Mouse (Mus musculus) olfactory bulb, adult 2 months (tissue): ENCODE data around the gene Tmem176b. TPM values are rescaled to one million over a fixed set of nuclear protein-coding genes. Genes with fewer than 3 reads are reported as not detected.
"Not testable (repeated sequence)": the region's sequence is repeated elsewhere in the genome, so short reads cannot be mapped to it uniquely, and the experiment has no call there.

Source experiments
- H3K27ac ChIP-seq: fragments of 200-500 bp; 2 replicates; pipeline ENCODE4 v1.5.1; 2012; ENCODE audit warnings: low read depth, low read length; ENCODE audit not compliant: insufficient read depth
- H3K4me1 ChIP-seq: fragments of 200-500 bp; 2 replicates; pipeline ENCODE4 v1.6.1; 2012; ENCODE audit warnings: low read length; ENCODE audit not compliant: control insufficient read depth, insufficient read depth
- H3K4me3 ChIP-seq: fragments of 200-500 bp; 2 replicates; pipeline ENCODE4 v1.5.1; 2012; ENCODE audit warnings: mild to moderate bottlenecking, low read depth, low read length, moderate library complexity; ENCODE audit not compliant: insufficient read depth
- CTCF ChIP-seq: fragments of 200-500 bp; IDR thresholded peaks from 2 replicates; pipeline ENCODE4 v1.5.1; 2012; ENCODE audit warnings: low read depth, mild to moderate bottlenecking, low read length, moderate library complexity; ENCODE audit not compliant: insufficient read depth
- POLR2A ChIP-seq: fragments of 200-500 bp; IDR thresholded peaks from 2 replicates; pipeline ENCODE4 v1.6.1; 2012; ENCODE audit warnings: mild to moderate bottlenecking, low read depth, low read length, moderate library complexity; ENCODE audit not compliant: insufficient read depth
- WGBS: fragments of 180-500 bp; shearing (Covaris S2); methylation state at CpG from one replicate; pipeline ENCODE4 v1.1.7; 2018; 5-methylcytosine and 5-hydroxymethylcytosine counted together
- polyA plus RNA-seq: library from polyadenylated mRNA; stranded (reverse); fragments of >200 nt; gene quantifications from 2 replicates; pipeline ENCODE4 v1.2.4, GENCODE M21; 2012; ENCODE audit warnings: low replicate concordance; ENCODE audit not compliant: missing spikeins, insufficient read depth, insufficient read length

Gene Tmem176b
- not detected in 2 replicates for polyA plus RNA-seq

GRCm38 (mm10) chr6:48840973-48841625 lies at the start of gene Tmem176b:
TSS of gene Tmem176b (minus strand) at chr6:48841496.
- Histone ChIP-seq H3K4me1 (peaks cover 13% of the 10 kb centered on the region), H3K27ac (peak within 1 kb of the TSS; percentile 34), H3K4me3 (peak within 1 kb of the TSS; percentile 35)
- WGBS, result 32% methylated on average over 6 of the region's 6 CpGs
- TF ChIP-seq POLR2A (no peak), CTCF (no peak)

GRCm38 (mm10) chr6:48876510-48877135 lies 35.3 kb upstream of the Tmem176b start:
- no peak overlapping the region for H3K4me3 ChIP-seq
- no peak overlapping the region for H3K27ac ChIP-seq
- TF ChIP-seq POLR2A (no peak), CTCF (no peak)
- WGBS, result 78% methylated on average over 5 of the region's 5 CpGs
- H3K4me1 ChIP-seq, result no peaks in the 10 kb centered on the region

- no peak for TF ChIP-seq POLR2A
- TF ChIP-seq CTCF, result no peak
- H3K4me3 ChIP-seq, result no peak overlapping the region
- H3K27ac ChIP-seq, result no peak overlapping the region
- H3K4me1 ChIP-seq, result 0 out of 2 replicates have a peak, but pooled peaks cover 3% of the 10 kb centered on the region
- WGBS, result 78% methylated on average over 6 of the region's 6 CpGs
These were observed 34.2 kb upstream of the Tmem176b start for GRCm38 (mm10) chr6:48875515-48875914.

- H3K4me3 ChIP-seq, result no peak overlapping the region
- H3K27ac ChIP-seq, result no peak overlapping the region
- 0 out of 2 replicates have a peak, but pooled peaks cover 3% of the 10 kb centered on the region for H3K4me1 ChIP-seq
- TF ChIP-seq POLR2A (no peak), CTCF (no peak)
- WGBS, result 84% methylated on average over 4 of the region's 4 CpGs
These were observed 33.3 kb upstream of the Tmem176b start for GRCm38 (mm10) chr6:48874576-48874975.

GRCm38 (mm10) chr6:48872596-48872995 lies 31.3 kb upstream of the Tmem176b start, which contains the start of gene Aoc1:
TSS of gene Aoc1 (plus strand) at chr6:48872896.
- no peak within 1 kb of the TSS for H3K4me3 ChIP-seq
- TF ChIP-seq CTCF, result no peak
- no peak for TF ChIP-seq POLR2A
- no peak within 1 kb of the TSS for H3K27ac ChIP-seq
- 0 out of 2 replicates have a peak, but pooled peaks cover 3% of the 10 kb centered on the region for H3K4me1 ChIP-seq
- 77% methylated on average over 5 of the region's 5 CpGs for WGBS

GRCm38 (mm10) chr6:48869774-48870173 lies 28.5 kb upstream of the Tmem176b start:
- H3K4me3 ChIP-seq, result no peak overlapping the region
- H3K27ac ChIP-seq, result no peak overlapping the region
- 0 out of 2 replicates have a peak, but pooled peaks cover 3% of the 10 kb centered on the region for H3K4me1 ChIP-seq
- 59% methylated on average over 2 of the region's 2 CpGs for WGBS
- TF ChIP-seq CTCF (no peak), POLR2A (no peak)

- no peak overlapping the region for H3K4me3 ChIP-seq
- 0 out of 2 replicates have a peak, but pooled peaks cover 3% of the 10 kb centered on the region for H3K4me1 ChIP-seq
- 72% methylated on average over 4 of the region's 4 CpGs for WGBS
These were observed 25.9 kb upstream of the Tmem176b start for GRCm38 (mm10) chr6:48867158-48867557.

GRCm38 (mm10) chr6:48866355-48866950 lies 25.2 kb upstream of the Tmem176b start:
- H3K4me1 ChIP-seq, H3K27ac ChIP-seq, H3K4me3 ChIP-seq: not testable (repeated sequence)
- 64% methylated on average over 1 of the region's 1 CpGs for whole genome bisulfite sequencing

More at GRCm38 (mm10) chr6:48867158-48867557, 25.9 kb upstream of the Tmem176b start:
- TF ChIP-seq POLR2A, result no peak
- TF ChIP-seq CTCF, result no peak
- H3K27ac ChIP-seq, result no peak overlapping the region
